Mouse (Mus musculus) hindbrain, postnatal 0 days (tissue): ENCODE results near the gene Susd2. TPM values are rescaled to one million over a fixed set of nuclear protein-coding genes. Genes with fewer than 3 reads are reported as not detected.

ENCODE experiments used
- ATAC-seq: fragments of 200-750 bp; cut with Nextera tagmentation; 2 replicates; pipeline ENCODE4 v1.8.0; 2017; ENCODE audit warnings: mild to moderate bottlenecking, moderate TSS enrichment, moderate library complexity
- DNase-seq: peaks from one replicate; pipeline ENCODE4 v3.0.0-alpha.2; 2015; ENCODE audit warnings: low spot score
- H3K27ac ChIP-seq: fragments of 300-500 bp; sonication (generic); 2 replicates; pipeline ENCODE4 v1.5.1; 2014; ENCODE audit warnings: mild to moderate bottlenecking
- H3K27me3 ChIP-seq: fragments of 300-500 bp; sonication (generic); 2 replicates; pipeline ENCODE4 v1.6.1; 2014; ENCODE audit warnings: low read length, mixed read lengths; ENCODE audit not compliant: insufficient read depth
- H3K36me3 ChIP-seq: fragments of 300-500 bp; sonication (generic); 2 replicates; pipeline ENCODE4 v1.6.1; 2014; ENCODE audit warnings: low read length, mixed read lengths; ENCODE audit not compliant: insufficient read depth
- H3K4me1 ChIP-seq: fragments of 300-500 bp; sonication (generic); 2 replicates; pipeline ENCODE4 v1.6.1; 2014; ENCODE audit warnings: antibody characterized with exemption, low read length, mixed read lengths; ENCODE audit not compliant: insufficient read depth
- H3K4me2 ChIP-seq: fragments of 300-500 bp; sonication (generic); 2 replicates; pipeline ENCODE4 v1.6.1; 2014; ENCODE audit warnings: low read depth, mild to moderate bottlenecking, low read length, moderate library complexity, mixed read lengths
- H3K4me3 ChIP-seq: fragments of 300-500 bp; sonication (generic); 2 replicates; pipeline ENCODE4 v1.5.1; 2014; ENCODE audit warnings: low read length
- H3K9ac ChIP-seq: fragments of 300-500 bp; sonication (generic); replicated peaks from 2 replicates; pipeline ENCODE4 v1.6.1; 2014; ENCODE audit warnings: mild to moderate bottlenecking, low read length, moderate library complexity, mixed read lengths
- H3K9me3 ChIP-seq: fragments of 300-500 bp; sonication (generic); 2 replicates; pipeline ENCODE4 v1.6.1; 2016; ENCODE audit warnings: low read length, mixed read lengths
- CTCF ChIP-seq: IDR thresholded peaks from 2 replicates; pipeline ENCODE4 v1.5.1; 2016; ENCODE audit warnings: antibody characterized with exemption, control low read depth, low read depth
- WGBS: fragments of 180-500 bp; shearing (Covaris S2); extraction: QIAGEN DNeasy Blood & Tissue Kit; methylation state at CpG from one replicate; pipeline ENCODE4 v1.1.7; 2014; 5-methylcytosine and 5-hydroxymethylcytosine counted together
- polyA plus RNA-seq: library from polyadenylated mRNA; unstranded; fragments of >200 nt; fragmentation: Nextera tagmentation; extraction: Ambion mirVana; gene quantifications from 2 replicates; pipeline ENCODE4 v1.2.1, GENCODE M21; 2015
- total RNA-seq: library from RNA; depleted of rRNA; stranded (reverse); fragments of >200 nt; gene quantifications from 2 replicates; pipeline ENCODE4 v1.2.3, GENCODE M21; 2014

Susd2 gene
- total and polyA plus RNA-seq, 2 experiments from 2014 or later, result 11.2 to 14.4 TPM

DNA sequence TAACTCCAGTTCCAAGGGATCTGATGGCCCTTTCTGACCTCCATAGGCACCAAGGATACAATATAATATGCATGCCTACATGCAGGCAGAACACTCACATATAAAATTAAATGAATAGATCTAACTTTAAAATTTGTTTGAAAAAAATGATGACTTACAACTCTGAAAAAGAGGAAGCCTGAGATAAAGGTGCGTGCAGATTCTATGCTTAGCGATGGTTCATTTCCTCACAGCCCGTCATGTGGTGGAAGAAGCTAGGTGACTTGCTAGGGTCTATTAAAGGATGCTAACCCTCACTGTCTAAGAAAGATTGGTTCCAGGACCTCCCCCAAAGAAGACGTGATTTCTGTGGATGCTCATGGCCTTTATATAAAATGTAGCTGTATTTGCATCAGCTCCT is 27.8 kb downstream of the Susd2 start:
- Histone ChIP-seq H3K4me1 (no peaks in the 10 kb centered on the region), H3K27ac (no peak overlapping the region), H3K27me3 (no peaks in the 10 kb centered on the region), H3K36me3 (no peaks in the 10 kb centered on the region), H3K4me2 (no peak overlapping the region), H3K4me3 (no peak overlapping the region), H3K9ac (no peak overlapping the region), H3K9me3 (no peaks in the 10 kb centered on the region)
- ATAC-seq, result no peak
- DNase-seq, result no peak
- WGBS, result 93% methylated on average over 4 of the region's 4 CpGs
- TF ChIP-seq CTCF, result no peak

DNA sequence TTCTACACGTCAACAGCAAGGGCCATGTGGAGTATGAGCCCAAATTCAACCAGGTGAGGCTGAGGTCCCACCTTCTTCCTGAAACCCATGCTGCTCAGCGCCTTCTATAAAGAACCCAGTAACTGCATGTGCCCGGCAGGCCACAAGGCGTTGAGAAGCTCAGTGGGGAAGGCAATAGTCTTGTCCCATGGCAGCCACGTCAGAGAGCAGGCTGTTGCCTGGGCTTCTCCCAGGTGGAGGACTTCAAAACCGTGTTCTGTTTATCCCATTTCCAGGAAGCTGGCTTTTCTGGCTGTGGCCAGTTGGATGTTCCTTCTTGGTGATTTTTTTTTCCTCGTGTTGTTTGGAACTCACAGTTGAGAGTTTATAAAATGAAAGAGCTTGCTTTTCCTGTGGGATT is 33.3 kb downstream of the Susd2 start:
- no peak overlapping the region for H3K4me2 ChIP-seq
- WGBS, result 62% methylated on average over 7 of the region's 7 CpGs
- TF ChIP-seq CTCF, result no peak
- no peak overlapping the region for H3K4me3 ChIP-seq
- H3K27ac ChIP-seq, result no peak overlapping the region
- H3K9me3 ChIP-seq, result no peaks in the 10 kb centered on the region
- H3K27me3 ChIP-seq, result no peaks in the 10 kb centered on the region
- ATAC-seq, result no peak
- H3K9ac ChIP-seq, result no peak overlapping the region
- DNase-seq, result no peak
- H3K4me1 ChIP-seq, result no peaks in the 10 kb centered on the region
- H3K36me3 ChIP-seq, result no peaks in the 10 kb centered on the region

DNA sequence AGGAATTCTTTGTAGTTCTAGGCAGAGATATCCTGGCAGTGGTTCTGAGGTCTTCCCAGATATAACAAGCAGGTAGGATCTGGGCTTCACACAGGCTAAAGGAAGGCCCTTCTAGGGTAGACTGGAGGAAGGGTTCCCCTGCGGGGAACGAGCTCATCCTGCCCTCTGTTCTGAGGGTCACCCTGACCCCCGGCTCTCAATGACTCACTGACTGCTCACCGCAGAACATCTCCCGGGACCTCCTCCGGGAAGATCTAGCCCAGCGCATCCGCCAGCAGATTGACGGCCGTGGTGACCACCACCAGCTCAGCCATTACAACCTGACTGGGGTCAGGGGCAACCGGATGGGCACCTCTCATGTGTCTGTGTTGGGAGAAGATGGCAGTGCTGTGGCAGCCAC is 34.8 kb downstream of the Susd2 start:
- Histone ChIP-seq H3K27ac (no peak overlapping the region), H3K4me3 (no peak overlapping the region), H3K4me1 (no peaks in the 10 kb centered on the region), H3K9ac (no peak overlapping the region), H3K36me3 (no peaks in the 10 kb centered on the region), H3K4me2 (no peak overlapping the region), H3K27me3 (no peaks in the 10 kb centered on the region), H3K9me3 (no peaks in the 10 kb centered on the region)
- no peak for TF ChIP-seq CTCF
- DNase-seq (no peak), ATAC-seq (no peak)
- WGBS, result 91% methylated on average over 11 of the region's 11 CpGs

DNA sequence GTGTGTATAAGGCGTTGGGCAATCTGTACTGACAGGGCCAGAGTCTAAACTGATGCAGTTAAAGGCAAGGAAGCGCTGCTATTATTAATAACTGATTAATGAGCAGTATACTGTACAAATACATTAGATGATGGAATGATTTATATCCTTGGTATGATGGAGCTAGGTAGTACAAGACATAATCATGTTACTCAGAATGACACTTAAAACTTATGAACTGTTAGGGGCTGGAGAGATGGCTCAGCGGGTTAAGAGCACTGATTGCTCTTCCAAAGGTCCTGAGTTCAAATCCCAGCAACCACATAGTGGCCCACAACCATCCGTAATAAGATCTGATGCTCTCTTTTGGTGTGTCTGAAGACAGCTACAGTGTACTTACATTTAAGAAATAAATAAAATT is 36.6 kb downstream of the Susd2 start:
- Histone ChIP-seq H3K9me3 (no peaks in the 10 kb centered on the region), H3K4me2 (no peak overlapping the region), H3K27me3 (no peaks in the 10 kb centered on the region), H3K4me1 (no peaks in the 10 kb centered on the region), H3K4me3 (no peak overlapping the region), H3K36me3 (no peaks in the 10 kb centered on the region), H3K27ac (no peak overlapping the region), H3K9ac (no peak overlapping the region)
- WGBS, result 88% methylated on average over 4 of the region's 4 CpGs
- no peak for TF ChIP-seq CTCF
- DNase-seq (no peak), ATAC-seq (no peak)

DNA sequence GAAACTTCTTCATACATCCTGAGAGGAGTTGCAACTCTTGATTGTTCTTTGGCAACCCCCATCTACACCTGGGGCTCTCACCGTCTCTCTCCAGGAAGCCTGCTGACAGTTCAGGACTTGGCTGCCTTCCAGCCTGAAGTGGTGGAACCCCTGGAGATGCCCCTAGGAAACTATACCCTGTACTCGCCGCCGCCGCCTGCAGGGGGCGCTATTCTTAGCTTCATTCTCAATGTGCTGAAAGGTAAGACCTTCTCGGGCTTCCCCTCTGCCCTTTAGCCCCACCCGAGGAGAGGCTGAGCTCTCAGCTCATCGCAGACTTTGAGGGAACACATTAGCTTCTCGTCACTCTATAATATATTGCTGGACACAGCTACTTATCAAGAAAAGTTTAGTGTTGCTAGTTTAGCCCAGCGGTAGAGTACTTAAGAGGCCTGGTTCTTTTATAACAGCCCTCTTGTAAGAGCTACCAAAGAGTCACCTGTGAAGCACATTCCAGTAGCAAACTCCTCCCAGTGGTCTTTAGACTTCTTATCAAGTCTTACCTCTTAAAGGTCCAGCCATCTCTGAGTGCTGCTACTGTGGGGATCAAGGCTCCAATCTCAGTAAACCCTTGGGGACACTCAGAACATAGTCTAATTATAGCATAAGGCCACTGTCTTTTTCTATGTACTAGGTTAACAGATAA is 38.5 kb downstream of the Susd2 start:
- peak; percentile 37; the same call in 1 of the 2 replicates for TF ChIP-seq CTCF
- H3K36me3 ChIP-seq, result no peaks in the 10 kb centered on the region
- 38% methylated on average over 11 of the region's 11 CpGs for WGBS
- DNase-seq (no peak), ATAC-seq (no peak)
- no peaks in the 10 kb centered on the region for H3K4me1 ChIP-seq
- no peaks in the 10 kb centered on the region for H3K9me3 ChIP-seq
- H3K4me2 ChIP-seq, result no peak overlapping the region
- no peak overlapping the region for H3K4me3 ChIP-seq
- no peak overlapping the region for H3K9ac ChIP-seq
- H3K27ac ChIP-seq, result no peak overlapping the region
- H3K27me3 ChIP-seq, result no peaks in the 10 kb centered on the region

DNA sequence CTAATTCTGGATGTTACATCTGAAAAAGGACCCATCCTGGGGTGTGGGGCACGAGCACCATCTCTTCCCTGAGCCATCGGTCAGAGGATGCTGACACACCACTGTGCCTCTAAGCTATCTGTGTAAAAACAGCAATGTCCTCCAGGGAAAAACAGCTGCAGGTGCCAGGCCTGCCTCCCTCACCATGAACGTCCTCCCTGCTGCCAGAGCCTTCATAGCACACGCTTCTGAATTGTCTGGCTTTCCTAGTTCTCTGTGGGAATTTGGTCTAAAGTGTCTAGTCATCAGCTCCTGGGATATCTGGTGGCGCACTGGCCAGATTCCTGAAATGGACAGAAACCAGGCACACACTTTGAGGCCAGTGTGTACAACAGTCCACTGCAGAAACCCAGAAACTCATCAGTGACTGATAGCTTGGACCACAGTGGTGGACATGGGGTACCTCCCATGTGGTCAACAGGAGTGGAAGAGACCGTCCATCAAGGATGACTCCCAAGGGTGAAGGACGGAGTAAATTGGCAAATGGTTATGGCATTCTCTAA is 43.5 kb downstream of the Susd2 start:
- H3K9me3 ChIP-seq, result no peaks in the 10 kb centered on the region
- TF ChIP-seq CTCF, result no peak
- H3K27ac ChIP-seq, result no peak overlapping the region
- no peak overlapping the region for H3K9ac ChIP-seq
- ATAC-seq, result no peak
- 72% methylated on average over 7 of the region's 7 CpGs for WGBS
- H3K4me3 ChIP-seq, result no peak overlapping the region
- no peak overlapping the region for H3K4me2 ChIP-seq
- no peaks in the 10 kb centered on the region for H3K36me3 ChIP-seq
- no peaks in the 10 kb centered on the region for H3K27me3 ChIP-seq
- no peak for DNase-seq
- H3K4me1 ChIP-seq, result no peaks in the 10 kb centered on the region

DNA sequence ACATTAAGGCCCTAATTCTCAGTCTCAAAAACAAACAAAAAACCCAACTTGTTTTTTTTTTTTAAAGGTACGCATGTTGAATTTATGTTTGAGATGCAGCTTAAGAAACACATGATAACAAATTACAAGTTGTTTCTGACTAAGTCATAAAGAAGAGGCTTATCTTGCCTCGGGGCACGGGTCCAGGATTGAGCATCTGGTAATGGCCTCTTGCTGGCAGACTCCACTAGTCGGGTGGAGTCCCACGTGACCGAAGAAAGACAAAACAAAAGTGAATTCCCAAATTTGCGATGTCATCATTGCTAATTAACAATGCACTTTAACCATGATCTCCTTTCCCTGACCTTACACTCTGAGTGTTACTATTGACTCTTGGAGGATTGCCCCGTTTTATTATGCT is 47.8 kb downstream of the Susd2 start:
- no peak for TF ChIP-seq CTCF
- Histone ChIP-seq H3K27ac (no peak overlapping the region), H3K27me3 (no peaks in the 10 kb centered on the region), H3K4me3 (no peak overlapping the region), H3K36me3 (no peaks in the 10 kb centered on the region), H3K9ac (no peak overlapping the region), H3K4me1 (no peaks in the 10 kb centered on the region), H3K4me2 (no peak overlapping the region), H3K9me3 (no peaks in the 10 kb centered on the region)
- 62% methylated on average over 8 of the region's 8 CpGs for WGBS
- DNase-seq, result peak; percentile 51
- no peak for ATAC-seq
